In genomic region chr13:98771484-98771883, GRCm38 (mm10) we compare ENCODE assay signal across 1 mouse cellular context.
TF ChIP-seq lines count a peak whose summit lies in the region.

No protein-coding gene starts in this region.

TF ChIP-seq in MEL, 35 proteins besides CTCF, POLR2A, EP300 and RAD21 (continued from another document):
- TF ChIP-seq ETS1 (IDR thresholded peaks at IDR 0.05; ENCODE audit: low read depth, low read length), result no peak
- no peak for TF ChIP-seq UBTF (IDR thresholded peaks at IDR 0.05; ENCODE audit: borderline replicate concordance, insufficient read depth, low read depth, low read length)
